Mouse (Mus musculus) c-Kit-positive CD71-negative TER-119-negative erythroid progenitor cells, embryonic 14.5 days (primary cell): ENCODE data around the gene Slc22a12.

ENCODE experiments used
- DNase-seq: peaks from one replicate; pipeline ENCODE4 v3.0.0-alpha.2; 2013; ENCODE audit warnings: low read depth

The Slc22a12 gene

GRCm38 (mm10) chr19:6494032-6494431 lies 48.8 kb downstream of the Slc22a12 start:
- DNase-seq = no peak

GRCm38 (mm10) chr19:6493219-6493618 lies 49.6 kb downstream of the Slc22a12 start:
- DNase-seq = no peak

GRCm38 (mm10) chr19:6492124-6492523 lies 50.7 kb downstream of the Slc22a12 start:
- DNase-seq = peak; percentile 56

GRCm38 (mm10) chr19:6491538-6491937 lies 51.3 kb downstream of the Slc22a12 start:
- DNase-seq = no peak

- DNase-seq = peak; percentile 84
These were observed 53.8 kb downstream of the Slc22a12 start for GRCm38 (mm10) chr19:6489030-6489429.
